Mouse (Mus musculus) retina, postnatal 1 day (tissue): Measurements from ENCODE around the gene Nup210.
A peak's percentile ranks its signal among the peaks of the same experiment; 100 is the strongest.
"Not testable (repeated sequence)": the region's sequence is repeated elsewhere in the genome, so short reads cannot be mapped to it uniquely, and the experiment has no call there.

Source experiments
- DNase-seq: peaks from one replicate; pipeline ENCODE4 v3.0.0-alpha.2; 2012

Nup210 gene

GRCm38 (mm10) chr6:91103421-91103820 lies 13.2 kb downstream of the Nup210 start:
- not testable (repeated sequence) for DNase-seq

- no peak for DNase-seq
These were observed 16.0 kb downstream of the Nup210 start for GRCm38 (mm10) chr6:91100621-91101020.

GRCm38 (mm10) chr6:91097879-91098278 lies 18.8 kb downstream of the Nup210 start:
- no peak for DNase-seq

GRCm38 (mm10) chr6:91095072-91095601 lies 21.5 kb downstream of the Nup210 start:
- DNase-seq = no peak

- peak; percentile 31 for DNase-seq
These were observed 24.3 kb downstream of the Nup210 start for GRCm38 (mm10) chr6:91092216-91092899.

GRCm38 (mm10) chr6:91085114-91085892 lies 31.3 kb downstream of the Nup210 start:
- peak; percentile 16 for DNase-seq

- DNase-seq = peak; percentile 29
These were observed 36.6 kb downstream of the Nup210 start for GRCm38 (mm10) chr6:91080033-91080432.

GRCm38 (mm10) chr6:91076249-91076648 lies 40.4 kb downstream of the Nup210 start:
- DNase-seq = no peak

- no peak for DNase-seq
These were observed 48.1 kb downstream of the Nup210 start for GRCm38 (mm10) chr6:91068511-91068910.

GRCm38 (mm10) chr6:91067048-91067447 lies 49.6 kb downstream of the Nup210 start:
- no peak for DNase-seq

GRCm38 (mm10) chr6:91061296-91061695 lies 55.3 kb downstream of the Nup210 start:
- no peak for DNase-seq

GRCm38 (mm10) chr6:91059711-91060110 lies 56.9 kb downstream of the Nup210 start:
- peak; percentile 73 for DNase-seq

- DNase-seq = no peak
These were observed 58.6 kb downstream of the Nup210 start for GRCm38 (mm10) chr6:91057989-91058388.

- no peak for DNase-seq
These were observed 60.3 kb downstream of the Nup210 start for GRCm38 (mm10) chr6:91056348-91056747.

- DNase-seq = no peak
These were observed 64.1 kb downstream of the Nup210 start for GRCm38 (mm10) chr6:91052572-91052971.

- DNase-seq = no peak
These were observed 68.6 kb downstream of the Nup210 start for GRCm38 (mm10) chr6:91048019-91048418.

GRCm38 (mm10) chr6:91047434-91047833 lies 69.2 kb downstream of the Nup210 start:
- DNase-seq = peak; percentile 56

GRCm38 (mm10) chr6:91046184-91046583 lies 70.4 kb downstream of the Nup210 start:
- DNase-seq = peak; percentile 21

- DNase-seq = peak; percentile 42
These were observed 71.8 kb downstream of the Nup210 start for GRCm38 (mm10) chr6:91044628-91045331.

- no peak for DNase-seq
These were observed 75.3 kb downstream of the Nup210 start for GRCm38 (mm10) chr6:91041287-91041686.

- DNase-seq = no peak
These were observed 88.4 kb downstream of the Nup210 start for GRCm38 (mm10) chr6:91028256-91028655.

GRCm38 (mm10) chr6:91020810-91021209 lies 95.8 kb downstream of the Nup210 start:
- DNase-seq = peak; percentile 41

- no peak for DNase-seq
These were observed 99.9 kb downstream of the Nup210 start for GRCm38 (mm10) chr6:91016600-91017230.
